Mouse (Mus musculus): ENCODE measurements around the gene Map3k7.
"Not testable (repeated sequence)": the region's sequence is repeated elsewhere in the genome, so short reads cannot be mapped to it uniquely, and the experiment has no call there.

The Map3k7 gene

DNA sequence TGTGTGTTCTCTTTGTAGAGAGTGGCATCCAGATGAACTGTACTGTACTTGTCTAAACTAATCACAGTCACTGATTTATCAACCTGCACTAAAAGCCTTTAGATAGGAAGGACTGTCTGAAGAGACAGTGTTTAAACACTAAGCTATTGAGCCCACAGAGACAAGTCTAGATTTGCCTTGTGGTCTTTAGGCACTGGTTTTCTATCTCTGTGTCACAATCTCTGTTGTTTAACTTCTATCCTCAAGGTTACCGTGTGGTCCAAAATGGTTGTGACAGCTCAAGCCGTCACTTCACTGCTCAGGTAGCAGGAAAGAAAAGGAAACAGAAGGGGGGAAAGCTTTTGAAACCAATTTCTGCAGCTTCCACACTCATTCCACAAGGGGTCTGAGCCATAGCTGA is 29.5 kb downstream of the Map3k7 start:
- DNase-seq (ENCODE audit: low spot score) = no peak

DNA sequence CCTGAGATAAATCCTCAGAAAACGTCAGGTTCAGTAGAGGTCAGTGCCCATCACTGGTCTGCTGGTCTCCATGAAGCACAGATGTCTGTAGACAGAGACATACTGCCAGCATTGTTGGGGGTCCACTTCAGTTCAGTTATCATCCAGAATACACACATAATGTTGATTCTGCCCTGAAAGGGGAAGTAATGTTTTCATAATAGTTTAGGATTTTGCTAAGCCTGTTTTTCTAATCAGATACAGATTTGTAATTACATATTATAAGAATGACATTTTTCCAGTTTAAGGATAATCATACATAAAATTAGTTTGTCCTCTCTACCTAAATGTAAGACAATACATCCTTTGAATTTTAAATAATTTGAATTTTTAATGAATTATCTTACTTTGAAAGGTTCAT is 30.0 kb downstream of the Map3k7 start:
- DNase-seq (ENCODE audit: low spot score) = no peak

GRCm38 (mm10) chr4:32001498-32001897 is 37.6 kb downstream of the Map3k7 start:
- DNase-seq (ENCODE audit: low spot score) = no peak

- no peak for DNase-seq (ENCODE audit: low spot score)
These were observed 41.1 kb downstream of the Map3k7 start for GRCm38 (mm10) chr4:32004773-32005591.

- no peak for DNase-seq (ENCODE audit: low spot score)
These were observed 43.3 kb downstream of the Map3k7 start for GRCm38 (mm10) chr4:32007174-32007573.

DNA sequence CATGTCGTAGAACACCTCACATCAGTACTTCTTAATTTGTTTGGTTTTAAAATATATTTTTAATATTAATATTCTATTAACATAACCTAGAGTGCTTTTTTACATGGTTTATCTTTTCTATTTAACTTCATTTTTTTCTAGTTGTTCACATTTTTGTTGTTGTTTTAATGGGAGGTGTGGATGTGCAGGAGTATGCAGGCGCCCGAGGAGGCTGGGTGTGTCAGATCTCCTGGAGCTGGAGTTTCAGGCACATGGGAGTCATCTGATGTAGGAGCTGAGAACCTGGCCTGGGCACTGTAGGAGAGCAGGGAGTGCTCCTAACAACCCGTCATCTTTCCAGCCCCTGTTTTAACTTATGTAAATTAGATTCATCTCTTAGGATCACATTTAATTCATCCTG is 44.2 kb downstream of the Map3k7 start:
- no peak for DNase-seq (ENCODE audit: low spot score)

GRCm38 (mm10) chr4:32010808-32011207 is 46.9 kb downstream of the Map3k7 start:
- no peak for DNase-seq (ENCODE audit: low spot score)

DNA sequence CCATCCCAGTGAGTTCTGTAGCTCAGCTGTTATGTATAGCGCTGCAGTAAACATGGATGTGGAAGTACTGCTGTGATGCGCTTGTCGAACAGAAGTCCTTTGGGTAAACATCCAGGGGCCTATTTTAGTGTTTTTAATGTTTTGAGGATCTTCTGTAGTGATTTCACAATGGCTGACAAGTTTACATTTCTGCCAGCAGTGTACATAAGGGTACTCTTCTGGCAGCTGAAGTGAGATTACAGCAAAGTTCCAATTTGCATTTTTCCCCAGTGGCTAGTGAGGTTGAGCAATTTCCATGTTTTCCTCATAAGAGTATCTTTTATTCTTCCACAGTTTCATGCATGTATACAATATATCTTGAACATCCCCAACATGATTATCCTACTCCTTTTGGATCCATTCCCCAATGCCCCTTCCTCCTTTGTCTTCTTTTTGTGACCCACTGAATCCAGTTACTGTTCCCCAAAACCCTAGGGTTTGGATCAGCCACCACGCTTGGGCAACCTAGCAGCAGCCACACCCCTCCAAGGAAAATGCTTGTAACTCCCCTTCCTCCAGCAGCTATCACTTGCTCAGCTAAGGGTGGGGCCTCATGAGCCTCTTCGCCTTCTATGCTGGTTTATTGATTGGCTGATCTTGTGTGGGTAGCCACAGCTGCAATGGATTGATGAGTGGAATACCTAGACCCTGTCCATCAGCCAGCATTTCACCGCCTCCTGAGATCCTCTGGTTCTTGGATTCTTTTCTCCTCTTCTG is 47.5 kb downstream of the Map3k7 start:
- DNase-seq (ENCODE audit: low spot score) = no peak

DNA sequence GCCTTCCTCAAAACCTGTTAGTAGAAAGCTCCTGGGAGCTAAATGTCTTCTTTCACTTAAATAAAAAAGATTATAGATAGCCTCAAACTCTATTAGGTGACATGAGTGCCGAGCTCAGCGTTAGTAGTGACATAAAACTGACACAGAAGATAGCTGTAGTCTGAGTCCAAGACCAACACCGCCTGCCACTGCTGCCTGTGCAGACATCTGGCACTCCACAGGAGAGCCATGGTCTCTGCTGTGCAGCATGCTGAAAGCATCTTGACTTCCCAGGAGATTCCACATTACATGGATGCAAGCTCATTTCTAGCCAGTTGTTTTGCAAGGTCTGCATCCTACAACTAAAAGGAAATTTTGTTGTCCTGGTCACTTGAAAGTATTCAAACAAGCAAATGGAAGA is 57.2 kb downstream of the Map3k7 start:
- DNase-seq (ENCODE audit: low spot score) = no peak

DNA sequence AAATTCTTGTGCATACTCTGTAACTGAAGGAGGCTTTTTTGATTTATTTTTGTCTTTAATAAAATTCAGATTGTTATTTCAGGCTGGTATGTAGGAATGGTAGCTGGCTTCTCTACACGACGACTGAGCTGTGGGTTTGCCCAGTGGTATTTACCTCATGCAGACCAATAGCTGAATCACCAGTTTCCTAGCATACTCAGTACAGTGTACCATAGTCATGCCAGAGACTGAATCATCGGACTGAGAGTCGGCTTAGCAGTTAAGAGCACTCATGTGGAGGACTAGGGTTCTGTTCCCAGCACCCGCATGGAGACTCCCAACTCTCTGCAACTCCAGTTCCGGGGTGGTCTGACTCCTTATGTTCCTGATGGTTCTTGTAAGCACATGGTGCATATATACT is 58.4 kb downstream of the Map3k7 start:
- DNase-seq (ENCODE audit: low spot score) = no peak

DNA sequence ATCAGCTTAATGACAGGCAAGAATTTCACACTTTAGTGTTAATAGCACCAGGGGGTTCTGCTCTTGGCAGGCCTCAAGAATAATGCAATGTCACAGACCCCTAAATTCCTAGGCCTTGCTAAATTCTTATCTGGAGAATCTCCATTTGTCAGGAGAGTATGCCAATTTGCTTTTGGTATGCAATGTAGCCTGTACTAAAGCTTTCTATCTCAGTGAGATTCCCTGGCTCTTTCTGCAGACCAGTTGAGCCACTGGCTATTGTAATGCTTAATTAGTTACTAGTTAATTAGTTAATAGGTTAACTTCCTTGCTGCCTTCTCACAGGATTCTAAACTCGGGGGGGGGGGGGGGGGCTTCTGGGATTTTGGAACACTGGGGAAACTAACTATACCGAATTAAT is 60.3 kb downstream of the Map3k7 start:
- DNase-seq (ENCODE audit: low spot score) = not testable (repeated sequence)

DNA sequence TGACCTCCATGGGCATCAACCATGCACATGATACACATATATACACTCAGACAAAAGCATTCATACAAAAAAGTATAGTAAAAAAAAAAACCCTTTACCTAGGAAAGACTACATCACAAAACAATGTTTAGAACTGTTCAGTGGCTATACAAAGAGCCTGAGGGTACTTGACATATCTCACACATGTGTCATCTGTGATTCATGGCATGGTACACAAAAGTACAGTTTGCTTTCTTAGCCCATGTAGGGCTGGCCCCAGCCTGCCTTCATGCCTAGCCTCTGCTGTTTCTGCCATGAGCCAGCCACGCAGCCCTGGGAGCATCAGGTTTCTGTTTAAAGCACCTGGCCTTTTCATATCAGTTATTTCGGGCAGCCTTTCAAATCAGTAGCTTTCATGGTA is 61.2 kb downstream of the Map3k7 start:
- no peak for DNase-seq (ENCODE audit: low spot score)

GRCm38 (mm10) chr4:32027094-32027493 is 63.2 kb downstream of the Map3k7 start:
- DNase-seq (ENCODE audit: low spot score) = no peak

- no peak for DNase-seq (ENCODE audit: low spot score)
These were observed 73.4 kb downstream of the Map3k7 start for GRCm38 (mm10) chr4:32037267-32037666.

- DNase-seq (ENCODE audit: low spot score) = no peak
These were observed 78.0 kb downstream of the Map3k7 start for GRCm38 (mm10) chr4:32041741-32042452.

- no peak for DNase-seq (ENCODE audit: low spot score)
These were observed 81.3 kb downstream of the Map3k7 start for GRCm38 (mm10) chr4:32045234-32045633.

DNA sequence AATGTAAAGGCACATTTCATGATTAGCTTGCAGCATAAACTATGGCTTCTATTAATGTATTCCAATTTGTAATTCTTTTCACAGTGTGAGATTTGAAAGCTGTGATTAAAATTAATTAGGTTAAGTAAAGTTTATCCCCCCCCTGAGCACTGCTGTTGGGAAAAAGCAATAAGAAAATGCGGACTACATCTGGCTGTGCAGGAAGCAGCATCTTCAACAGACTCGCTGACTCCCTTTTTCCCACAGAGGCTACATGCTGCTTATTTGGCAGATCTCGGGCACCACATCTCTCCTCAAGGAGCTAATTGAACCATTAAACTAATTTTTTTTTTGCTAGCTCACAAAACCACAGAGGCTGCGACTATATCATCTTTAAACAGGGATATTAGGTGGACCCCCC is 85.9 kb downstream of the Map3k7 start:
- no peak for DNase-seq (ENCODE audit: low spot score)

- DNase-seq (ENCODE audit: low spot score) = no peak
These were observed 89.3 kb downstream of the Map3k7 start for GRCm38 (mm10) chr4:32053171-32053570.

GRCm38 (mm10) chr4:32055151-32056052 is 91.5 kb downstream of the Map3k7 start:
- DNase-seq (ENCODE audit: low spot score) = peak; percentile 32

GRCm38 (mm10) chr4:32056441-32056840 is 92.5 kb downstream of the Map3k7 start:
- no peak for DNase-seq (ENCODE audit: low spot score)

- DNase-seq (ENCODE audit: low spot score) = no peak
These were observed 93.2 kb downstream of the Map3k7 start for GRCm38 (mm10) chr4:32057102-32057501.

DNA sequence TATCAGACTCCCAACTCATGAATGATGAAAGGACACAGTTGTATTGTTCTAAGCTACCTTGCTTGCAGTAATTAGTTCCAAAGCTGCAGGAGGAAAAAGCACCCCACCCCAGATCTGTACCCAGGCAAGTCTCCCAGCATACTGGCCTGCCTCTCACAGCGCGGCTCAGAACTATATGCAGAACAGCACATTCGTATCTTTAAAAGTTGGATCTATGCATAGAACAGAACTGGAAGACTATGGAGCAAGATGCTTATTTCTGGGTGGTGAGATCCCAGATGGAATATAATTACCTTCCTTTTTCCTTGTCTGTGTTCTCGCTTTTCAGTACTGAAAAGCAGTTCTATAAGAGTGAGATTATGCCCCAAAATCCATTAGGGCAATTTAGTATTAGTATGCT is 96.8 kb downstream of the Map3k7 start:
- DNase-seq (ENCODE audit: low spot score) = no peak
